Mouse (Mus musculus) mature B cell (primary cell): ENCODE measurements around the gene Pdhx.

ENCODE experiments used
- in situ Hi-C: fragments of 300-500 bp; cut with MboI; formaldehyde crosslinking; loops from 2 replicates; pipeline ENCODE4 v1.14.3; 2019

Pdhx gene

DNA sequence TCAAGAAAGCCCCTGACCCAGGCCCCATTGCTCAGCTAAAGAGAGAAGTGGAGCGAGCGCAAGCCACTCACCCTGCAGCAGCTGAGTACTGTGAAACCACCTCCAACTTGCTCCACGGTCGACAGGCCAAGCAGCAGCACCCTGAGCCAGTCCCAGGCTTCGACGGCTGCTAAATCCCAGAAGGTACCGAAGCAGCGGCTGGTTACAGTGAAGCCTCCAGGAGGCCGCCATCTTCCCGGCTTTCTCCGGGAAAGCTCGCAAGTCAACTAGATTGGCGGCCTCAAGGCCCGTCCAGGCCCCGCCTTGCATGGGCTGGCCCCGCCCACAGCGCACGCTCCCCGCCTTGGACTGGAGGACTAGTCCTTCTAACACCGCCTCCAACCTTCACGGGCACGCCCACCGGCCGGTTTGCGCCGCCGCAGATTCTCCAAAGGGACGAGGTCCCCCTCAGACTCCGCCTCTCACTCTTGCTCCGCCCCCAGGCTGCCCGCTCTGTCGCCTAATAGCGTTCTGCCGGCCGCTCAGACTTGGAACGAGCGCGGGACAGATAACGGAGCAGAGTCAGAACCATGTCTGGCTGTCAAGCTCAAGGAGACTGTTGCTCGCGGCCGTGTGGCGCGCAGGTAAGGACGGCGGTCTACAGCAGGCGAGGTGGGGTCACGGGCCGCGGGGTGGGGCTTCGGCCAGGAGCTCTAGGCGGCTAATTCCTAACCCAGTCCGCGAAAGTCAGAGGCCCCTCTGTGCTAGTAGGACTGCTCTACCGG is at the start of gene Pdhx, which contains the start of gene Apip:
Gene Pdhx (minus strand): TSS at position 295 of the 764 bp plus-strand sequence.
Gene Apip (plus strand): TSS at position 457 of the 764 bp plus-strand sequence.
- in situ Hi-C loops: no loop called here

DNA sequence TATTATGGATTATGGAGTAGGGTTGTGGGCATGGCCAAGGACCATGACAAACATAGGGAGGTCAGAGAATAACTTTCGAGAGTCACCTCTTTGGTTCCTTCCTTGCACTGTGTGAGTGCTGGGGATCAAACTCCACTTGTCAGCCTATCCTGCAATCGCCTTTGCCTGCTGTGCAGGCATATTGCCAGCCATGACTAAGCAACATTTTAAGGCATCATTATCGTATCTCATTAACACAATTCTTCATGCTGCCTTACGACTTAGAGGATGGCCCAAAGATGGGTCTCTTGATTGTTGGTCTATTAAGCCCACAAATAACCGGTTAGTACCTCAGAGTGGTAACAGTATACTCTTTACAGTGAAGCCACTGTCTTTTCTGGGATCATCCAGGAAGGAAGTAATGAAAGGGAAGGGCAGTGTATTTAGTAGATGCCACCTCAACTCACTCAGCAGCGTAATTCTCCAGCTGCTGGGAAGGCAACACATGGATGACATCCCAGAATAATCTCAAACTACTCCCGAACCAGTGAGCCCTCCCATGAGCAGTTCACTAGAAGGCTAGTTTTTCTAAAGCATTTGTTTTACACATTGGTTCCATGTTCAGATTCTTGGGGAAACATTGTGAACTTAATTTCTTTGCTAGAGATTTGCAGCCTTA is 46.0 kb upstream of the Pdhx start:
- in situ Hi-C loops: no loop called here

DNA sequence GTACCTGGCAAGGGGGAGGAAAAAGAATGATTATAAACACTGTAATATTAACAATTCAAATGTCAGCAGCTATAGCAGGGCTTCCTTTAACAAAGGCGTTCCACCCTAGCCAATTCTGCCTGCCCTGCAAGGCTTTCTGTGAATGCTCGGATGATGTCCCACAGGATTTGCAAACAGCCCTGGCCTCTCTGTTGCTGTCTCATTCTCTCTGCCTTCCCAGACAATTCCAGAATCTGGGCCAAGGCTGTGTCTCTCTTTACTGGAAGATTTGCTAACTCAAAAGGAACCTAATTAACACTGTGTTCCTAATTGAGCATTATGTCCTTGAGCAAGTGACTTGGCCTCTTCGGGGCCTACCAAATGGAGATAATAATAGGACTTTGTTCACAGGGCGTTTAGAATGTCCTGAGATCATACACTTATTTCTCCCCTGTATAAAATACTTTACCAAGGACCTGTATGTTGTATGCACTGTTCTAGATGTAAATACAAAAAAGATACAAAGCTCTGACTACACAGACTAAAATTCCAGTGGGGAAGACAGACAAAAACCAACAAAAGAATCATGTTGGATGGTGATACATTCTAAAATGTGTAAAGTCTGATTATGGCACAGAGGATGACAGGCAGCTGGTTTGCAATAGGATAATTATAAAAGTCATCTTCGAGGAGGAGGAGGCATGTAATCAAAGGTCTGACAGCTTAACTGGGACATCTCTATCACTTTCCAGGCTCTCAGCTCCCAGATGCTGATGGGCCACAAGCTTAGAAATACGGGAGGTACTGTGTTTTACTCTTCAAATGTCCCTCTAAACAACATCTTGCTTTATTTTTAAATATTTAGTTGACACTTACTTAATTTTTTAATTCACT is 45.2 kb upstream of the Pdhx start:
- in situ Hi-C loops: no loop called here

DNA sequence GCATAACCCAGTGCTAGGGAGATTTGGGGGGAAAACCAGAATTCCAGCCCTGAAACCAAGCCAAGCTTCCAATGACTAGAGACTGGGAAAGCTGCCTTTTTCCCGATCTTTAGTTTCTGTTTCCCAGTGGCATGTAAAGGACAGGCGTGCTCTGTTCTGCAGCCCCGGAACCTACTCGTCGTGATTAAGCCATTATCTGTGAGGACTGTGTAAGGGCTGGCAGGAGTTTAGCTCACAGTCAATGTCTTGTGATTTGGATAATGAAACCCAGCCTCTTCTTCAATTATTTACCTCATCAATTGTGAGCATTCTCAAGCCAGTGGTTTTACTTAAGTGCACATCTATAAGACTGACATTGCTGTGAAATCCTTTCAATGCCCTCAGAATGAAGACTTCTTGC is 43.9 kb upstream of the Pdhx start:
- in situ Hi-C loops: no loop called here

DNA sequence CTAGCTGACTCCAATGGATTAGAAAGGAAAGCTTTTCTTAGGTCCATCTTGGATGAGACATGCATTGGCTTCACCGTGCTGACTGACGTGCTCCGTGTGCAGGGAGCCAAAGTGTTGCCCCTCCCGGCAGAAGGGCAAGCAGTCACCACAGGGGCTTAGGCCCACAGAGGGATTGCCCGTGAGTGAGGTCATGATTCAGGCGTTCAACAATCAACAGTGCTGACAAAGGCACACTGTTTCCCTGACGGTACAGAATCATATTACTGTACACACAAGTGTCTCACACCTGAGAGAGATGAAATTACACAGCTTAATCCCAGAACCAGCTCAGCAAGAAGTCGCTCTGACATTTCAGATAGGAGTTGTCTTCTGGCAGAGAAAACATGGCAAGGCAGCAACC is 38.4 kb upstream of the Pdhx start:
- in situ Hi-C loops: no loop called here

DNA sequence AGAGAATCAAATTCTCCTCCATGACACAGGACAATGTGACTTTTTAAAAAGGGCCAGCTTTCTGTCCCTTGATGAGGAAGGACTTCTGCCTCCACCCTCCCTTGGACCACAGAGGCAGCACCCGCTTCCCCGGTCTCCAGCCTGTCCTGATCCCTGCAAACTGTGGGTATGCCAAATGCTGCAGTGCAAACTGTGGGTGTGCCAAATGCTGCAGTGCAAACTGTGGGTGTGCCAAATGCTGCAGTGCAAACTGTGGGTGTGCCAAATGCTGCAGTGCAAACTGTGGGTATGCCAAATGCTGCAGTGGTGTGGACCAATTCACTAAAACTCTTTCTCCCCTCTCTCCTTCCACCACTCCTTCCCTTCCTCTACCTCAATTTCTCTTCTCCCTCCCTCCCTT is 32.9 kb upstream of the Pdhx start:
- in situ Hi-C loops: no loop called here

DNA sequence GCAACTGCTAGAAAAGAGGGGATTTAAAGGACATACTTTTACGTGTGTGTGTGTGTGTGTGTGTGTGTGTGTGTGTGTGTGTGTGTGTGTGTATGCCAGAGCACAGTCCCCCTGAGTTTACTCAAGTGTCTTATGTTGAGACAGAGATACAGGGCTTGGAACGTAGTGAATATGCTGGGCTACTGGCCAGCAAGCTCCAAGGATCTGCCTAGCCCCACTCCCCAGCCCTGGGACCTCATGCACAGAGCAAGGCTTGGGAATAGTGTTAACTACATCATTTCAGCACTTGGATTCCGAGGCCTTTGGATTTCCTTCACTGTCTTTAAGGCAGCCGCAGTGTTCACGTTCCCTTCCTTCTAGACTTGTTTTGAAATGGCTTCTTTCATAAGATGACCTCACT is 29.3 kb upstream of the Pdhx start:
- in situ Hi-C loops: no loop called here

DNA sequence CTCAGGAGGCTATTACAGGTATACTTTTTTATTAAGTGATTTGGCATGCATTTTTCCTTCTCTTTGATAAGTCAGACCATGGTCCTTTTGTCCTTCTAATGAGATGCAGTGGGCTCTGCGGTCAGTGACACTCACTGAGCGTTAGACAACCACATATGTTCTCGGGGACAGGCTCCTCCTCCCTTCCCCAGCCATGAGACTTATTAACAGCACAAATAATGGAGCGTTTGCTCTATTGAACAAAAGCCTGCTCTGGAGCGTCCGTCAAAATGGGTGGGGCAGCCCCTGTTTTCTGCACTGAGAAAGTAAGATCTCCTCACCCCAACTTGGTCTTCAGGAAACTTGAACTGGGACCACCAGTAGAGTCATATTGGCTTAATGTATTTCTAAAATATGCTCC is 16.2 kb upstream of the Pdhx start:
- in situ Hi-C loops: no loop called here

DNA sequence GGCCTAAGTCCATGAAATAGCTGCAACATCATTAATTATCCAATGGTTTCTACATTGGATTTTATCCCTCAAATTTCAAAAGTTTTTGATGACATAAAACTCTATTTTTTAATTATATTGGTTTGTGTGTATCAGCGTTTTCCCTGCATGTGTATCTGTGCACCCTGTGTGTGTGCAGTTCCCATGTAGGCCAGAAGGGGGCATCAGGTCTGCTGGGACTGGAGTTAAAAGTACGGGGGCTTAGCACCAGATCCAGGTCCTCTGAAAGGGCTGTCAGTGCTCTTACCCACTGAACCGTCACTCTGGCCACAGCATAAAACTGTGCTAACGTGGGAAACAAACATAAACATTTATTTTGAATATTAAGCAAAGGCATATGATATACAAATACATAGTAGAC is 14.8 kb upstream of the Pdhx start:
- in situ Hi-C loops: no loop called here

DNA sequence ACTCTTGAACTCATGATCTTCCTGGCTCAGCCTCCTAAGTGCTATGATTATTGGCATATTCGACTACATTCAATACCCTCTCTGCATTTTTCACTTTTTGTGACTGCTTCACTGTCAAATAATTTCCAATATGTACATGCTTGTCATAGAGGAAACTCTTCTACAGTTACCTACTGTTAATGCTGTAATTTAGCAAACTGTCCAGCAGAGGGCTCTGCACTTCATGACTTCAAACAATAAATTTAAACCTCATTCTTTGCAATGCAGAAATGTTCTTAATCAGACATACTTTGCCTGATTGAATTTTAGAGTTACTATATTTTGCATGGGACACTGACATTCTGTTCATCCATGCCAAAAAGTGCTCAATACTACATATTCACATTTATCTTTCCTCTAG is 13.1 kb upstream of the Pdhx start:
- in situ Hi-C loops: no loop called here

DNA sequence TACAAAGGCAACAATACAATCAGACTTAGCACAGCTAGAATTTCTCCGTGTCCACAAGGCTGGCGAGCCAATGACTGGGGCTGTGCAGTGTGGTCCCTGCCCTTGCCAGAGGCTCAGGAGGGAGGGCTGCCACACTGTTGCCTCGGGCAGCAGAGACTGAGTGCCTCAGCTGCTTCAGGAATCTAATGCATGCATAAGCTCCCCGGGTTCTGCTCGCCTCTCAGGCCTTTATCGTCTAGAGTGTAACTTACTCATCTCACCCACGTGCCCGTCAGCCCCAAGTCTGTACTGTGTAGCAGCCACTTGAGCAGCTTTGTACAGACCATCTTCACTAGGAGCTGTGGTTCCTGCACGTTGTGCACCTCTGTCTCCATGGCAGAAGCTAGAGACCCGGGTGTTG is 12.3 kb upstream of the Pdhx start:
- in situ Hi-C loops: no loop called here

DNA sequence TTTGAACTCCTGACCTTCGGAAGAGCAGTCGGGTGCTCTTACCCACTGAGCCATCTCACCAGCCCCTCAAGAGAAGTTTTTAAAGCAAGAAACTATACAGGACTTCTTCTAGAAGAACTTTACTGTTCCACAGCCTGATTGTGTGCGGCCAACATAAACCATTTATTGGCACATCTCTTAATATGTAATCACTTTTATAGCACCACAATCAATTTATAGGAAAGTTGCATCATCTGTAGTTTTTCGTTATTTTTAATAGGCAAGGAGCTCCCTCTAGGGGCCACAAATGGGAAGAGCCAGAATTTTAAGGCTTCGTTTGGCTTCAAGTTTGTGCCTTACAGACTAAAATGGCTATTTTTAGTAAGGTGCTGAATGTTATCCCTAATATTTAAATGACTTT is 11.1 kb upstream of the Pdhx start:
- in situ Hi-C loops: no loop called here

DNA sequence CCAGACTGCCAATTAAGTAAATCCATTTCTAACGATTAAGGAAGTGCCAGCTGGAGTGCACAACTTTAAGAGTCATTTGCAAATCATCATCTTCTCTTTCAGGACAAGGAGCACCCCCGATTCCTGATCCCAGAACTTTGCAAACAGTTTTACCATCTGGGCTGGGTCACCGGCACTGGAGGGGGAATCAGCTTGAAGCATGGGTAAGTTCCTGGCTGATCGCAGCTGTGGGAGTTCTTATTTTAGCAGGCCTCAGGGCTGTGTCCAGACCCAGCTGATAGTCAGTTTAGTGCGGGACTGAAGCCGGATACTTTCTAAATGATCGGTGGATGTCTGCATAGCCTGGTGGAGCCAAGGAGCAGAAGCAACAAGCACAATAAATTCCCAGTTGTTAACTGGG is 9.5 kb upstream of the Pdhx start:
- in situ Hi-C loops: no loop called here

DNA sequence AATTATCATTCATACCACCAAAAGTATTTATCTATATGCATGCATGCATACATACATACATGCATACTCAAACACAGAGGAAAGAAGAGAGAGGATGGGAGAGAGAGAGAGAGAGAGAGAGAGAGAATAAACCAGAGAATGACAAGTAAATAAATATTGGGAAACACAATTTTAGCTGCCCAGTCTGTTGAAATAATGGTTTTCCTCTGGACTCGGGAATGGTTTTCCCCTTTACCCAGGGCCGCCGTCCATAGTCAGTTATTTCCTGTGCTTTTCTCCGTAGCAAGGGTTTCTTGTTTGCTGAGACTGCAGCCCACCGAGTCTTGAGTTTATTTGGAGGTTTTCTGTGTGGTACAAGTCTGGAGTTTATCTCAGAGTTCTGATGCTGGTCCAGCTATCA is 8.4 kb upstream of the Pdhx start:
- in situ Hi-C loops: no loop called here

DNA sequence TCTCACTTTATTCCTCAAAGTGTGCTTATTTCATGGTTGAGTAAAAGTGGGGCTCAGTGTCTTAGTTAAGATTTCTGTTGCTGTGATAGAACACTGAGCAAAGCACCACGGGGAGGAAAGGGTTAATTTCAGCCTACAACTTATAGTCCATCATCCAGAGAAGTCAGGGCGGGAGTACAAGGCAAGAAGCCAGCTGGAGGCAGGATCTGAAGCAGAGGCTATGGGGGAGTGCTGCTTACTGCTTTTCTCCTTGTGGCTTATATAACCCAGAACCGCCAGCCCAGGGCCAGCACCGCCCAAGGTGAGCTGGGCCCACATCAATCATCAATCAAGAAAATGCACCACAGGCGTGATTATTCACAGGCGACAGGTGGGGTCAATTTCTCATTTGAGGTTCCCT is 7.8 kb upstream of the Pdhx start:
- in situ Hi-C loops: no loop called here

DNA sequence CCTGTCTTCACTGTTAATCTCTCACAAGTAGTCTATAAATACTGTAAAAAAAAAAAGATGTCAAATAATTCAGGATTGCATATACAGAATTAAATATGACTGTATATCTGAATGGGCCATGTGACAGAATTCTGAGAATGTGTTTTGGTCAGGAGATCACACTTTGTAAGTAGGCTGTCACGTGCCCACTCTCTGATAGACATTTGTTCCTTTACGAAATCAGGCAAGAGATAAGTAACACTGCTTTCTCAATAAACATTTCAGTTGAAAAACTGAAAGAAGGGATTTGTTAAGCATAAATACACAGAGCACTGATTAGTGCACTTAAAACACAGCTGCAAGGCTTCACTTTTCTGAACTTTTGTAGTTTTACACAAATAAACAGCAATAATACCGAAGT is 2.7 kb downstream of the Pdhx start:
- in situ Hi-C loops: no loop called here

DNA sequence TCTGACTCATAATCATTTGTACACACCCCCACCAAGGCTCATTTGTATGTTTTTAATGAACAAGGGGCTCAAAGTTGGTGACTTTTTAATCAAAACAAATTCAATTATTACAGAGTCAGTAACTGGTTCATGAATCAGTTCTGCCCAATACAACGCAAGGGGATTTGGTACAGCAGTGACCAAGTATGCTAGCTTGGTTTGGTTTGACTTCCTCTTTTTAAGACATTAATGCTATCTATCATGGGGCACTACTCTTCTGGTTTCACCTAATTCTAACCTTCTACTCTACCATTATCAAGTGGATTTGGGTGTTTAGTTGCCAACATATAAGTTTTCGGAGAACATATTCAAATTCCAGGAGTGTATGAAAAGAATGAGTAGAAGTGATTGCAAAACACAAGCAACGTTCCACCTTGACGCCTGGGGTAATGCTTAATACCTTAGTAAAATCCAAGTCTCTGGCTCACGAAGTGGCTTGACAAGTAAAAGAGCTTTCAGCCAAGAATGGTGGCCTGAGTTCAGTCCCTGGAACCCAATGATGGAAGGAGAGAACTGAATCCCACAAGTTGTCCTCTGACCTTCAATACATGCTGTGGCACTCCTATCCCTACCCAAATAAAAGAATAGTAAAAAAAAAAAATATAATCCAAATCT is 3.4 kb downstream of the Pdhx start:
- in situ Hi-C loops: no loop called here

DNA sequence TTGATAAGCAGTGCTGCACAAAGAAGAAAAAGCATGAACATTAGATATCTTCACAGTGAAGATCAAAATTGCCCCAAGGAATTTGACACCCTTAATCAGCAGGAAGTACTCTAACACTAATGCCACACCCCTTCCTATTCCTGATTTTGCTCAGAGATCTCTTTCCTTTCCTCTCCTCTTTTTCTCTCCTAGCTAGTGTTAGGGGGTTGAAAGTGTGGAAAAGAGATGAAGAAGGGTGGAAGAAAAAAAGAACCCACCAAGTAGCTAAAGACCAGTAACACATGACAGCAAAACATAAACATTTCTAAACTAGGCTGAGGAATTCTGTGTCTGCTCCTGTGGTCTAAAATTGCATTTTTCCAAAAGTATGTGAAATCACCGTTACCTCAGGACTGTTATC is 4.7 kb downstream of the Pdhx start:
- in situ Hi-C loops: no loop called here

DNA sequence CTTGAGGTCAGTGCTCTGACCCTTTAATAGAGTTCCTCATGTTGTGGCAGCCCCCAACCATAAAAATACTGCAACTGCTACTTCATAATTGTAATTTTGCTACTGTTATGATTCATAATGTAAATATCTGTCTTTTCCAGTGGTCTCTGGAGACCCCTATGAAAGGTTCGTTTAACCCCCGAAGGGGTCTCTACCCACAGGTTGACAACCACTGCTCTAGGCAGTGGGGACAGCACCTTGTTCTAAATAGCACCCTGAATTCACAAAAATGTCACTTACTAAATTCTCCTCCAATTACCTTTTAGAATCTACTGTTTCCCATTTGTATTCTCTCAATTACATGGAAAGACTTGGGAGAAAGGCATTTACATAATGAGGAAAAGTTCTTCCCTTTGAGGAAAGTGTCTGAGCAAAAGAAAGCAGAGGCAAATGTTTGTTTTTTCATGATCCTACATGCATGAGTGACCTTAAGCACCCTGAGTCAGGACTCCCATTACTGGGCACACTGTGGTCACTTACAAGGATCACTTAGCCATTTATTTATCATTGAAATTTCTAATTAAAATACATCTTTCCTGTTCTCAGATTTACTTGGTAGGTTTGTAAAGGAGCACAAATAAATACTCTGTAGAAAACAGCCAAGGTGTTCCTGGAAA is 5.6 kb downstream of the Pdhx start:
- in situ Hi-C loops: no loop called here

DNA sequence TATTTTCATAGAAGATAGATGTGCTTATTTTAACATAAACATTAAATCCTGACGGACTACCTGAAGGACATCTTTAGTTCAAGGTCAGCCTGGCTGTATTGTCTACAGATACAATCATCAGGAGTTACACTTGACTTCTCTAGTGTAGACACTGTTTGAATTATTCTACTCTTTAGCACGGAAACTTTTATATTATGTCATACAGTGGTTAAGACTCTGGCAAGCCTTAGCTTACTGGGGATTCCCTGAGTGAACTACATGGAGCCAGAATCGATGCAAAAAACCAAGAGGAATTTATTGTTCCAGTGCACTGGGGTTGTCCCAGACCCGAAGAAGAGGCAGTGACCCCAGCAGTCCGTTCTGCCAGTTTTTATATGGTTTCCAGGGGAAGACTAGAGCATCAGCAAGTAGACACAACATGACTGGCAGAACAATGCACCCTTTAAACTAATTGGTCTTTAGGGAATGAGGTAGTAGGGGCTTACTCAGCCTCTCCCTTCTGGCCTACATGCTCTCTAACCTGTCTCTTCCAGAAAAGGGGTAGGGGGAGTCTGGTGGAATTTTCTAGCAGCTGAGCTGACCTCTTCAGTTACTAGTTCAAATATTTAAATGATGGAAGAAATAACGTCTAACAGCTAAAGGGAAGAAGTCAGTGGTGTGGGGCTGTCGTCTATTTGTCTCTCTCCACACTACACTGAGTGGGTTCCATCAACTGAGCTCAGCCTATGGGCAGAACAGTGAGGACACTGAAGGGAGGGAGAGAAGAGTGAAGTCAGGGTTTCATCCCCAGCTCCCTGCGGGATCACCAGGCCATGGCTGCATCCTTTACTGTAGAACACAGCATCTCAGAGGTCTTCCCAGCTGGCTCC is 6.4 kb downstream of the Pdhx start:
- in situ Hi-C loops: no loop called here

DNA sequence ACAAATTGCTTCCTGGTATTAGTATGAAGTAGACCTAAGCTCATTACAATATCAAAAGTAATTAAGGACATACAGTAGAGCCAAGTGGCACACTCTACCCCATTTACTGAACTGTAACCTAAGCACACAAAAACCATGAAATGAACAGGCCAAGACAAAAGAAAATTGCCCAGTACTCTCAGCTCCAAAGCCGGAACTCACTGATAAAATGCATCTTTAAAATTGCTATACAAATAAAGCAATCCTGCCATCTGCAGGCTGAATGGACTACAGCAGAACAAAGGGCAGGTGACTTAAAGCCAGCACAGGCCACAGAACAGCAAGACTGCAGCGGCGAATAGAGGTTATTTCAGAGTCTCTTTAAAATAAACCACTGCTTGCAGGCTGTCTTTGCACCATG is 10.4 kb downstream of the Pdhx start:
- in situ Hi-C loops: no loop called here
